Mouse (Mus musculus): ENCODE data around the gene Baiap2l1. TPM values are rescaled to one million over a fixed set of nuclear protein-coding genes. Genes with fewer than 3 reads are reported as not detected.

Baiap2l1 gene
- polyA plus RNA-seq, 1 experiment from 2014 or later, result 2.1 TPM

GRCm38 (mm10) chr5:144234222-144234621, 123.7 kb downstream of the Baiap2l1 start:
- no peak overlapping the region for H3K27ac ChIP-seq
- no peaks in the 10 kb centered on the region for H3K27me3 ChIP-seq (ENCODE audit: control insufficient read depth, insufficient read depth, low read length)
- H3K4me1 ChIP-seq (replicated peaks; ENCODE audit: control insufficient read depth, insufficient read depth, low read length), result no peaks in the 10 kb centered on the region
- H3K4me2 ChIP-seq (replicated peaks), result no peak overlapping the region
- 83% methylated on average over 6 of the region's 6 CpGs for WGBS
- DNase-seq (ENCODE audit: low spot score) (no peak), ATAC-seq (ENCODE audit: low FRiP score) (no peak)
- H3K9ac ChIP-seq, result no peak overlapping the region
- H3K9me3 ChIP-seq (ENCODE audit: control insufficient read depth, low read length), result no peaks in the 10 kb centered on the region
- no peak overlapping the region for H3K4me3 ChIP-seq (replicated peaks; ENCODE audit: low read length)
- H3K36me3 ChIP-seq (replicated peaks; ENCODE audit: control insufficient read depth, insufficient read depth), result no peaks in the 10 kb centered on the region

GRCm38 (mm10) chr5:144232531-144232930, 125.4 kb downstream of the Baiap2l1 start:
- Histone ChIP-seq H3K4me3 (replicated peaks; ENCODE audit: low read length) (no peak overlapping the region), H3K4me2 (replicated peaks) (no peak overlapping the region), H3K9me3 (ENCODE audit: control insufficient read depth, low read length) (no peaks in the 10 kb centered on the region), H3K36me3 (replicated peaks; ENCODE audit: control insufficient read depth, insufficient read depth) (no peaks in the 10 kb centered on the region), H3K9ac (no peak overlapping the region), H3K4me1 (replicated peaks; ENCODE audit: control insufficient read depth, insufficient read depth, low read length) (no peaks in the 10 kb centered on the region), H3K27ac (no peak overlapping the region), H3K27me3 (ENCODE audit: control insufficient read depth, insufficient read depth, low read length) (no peaks in the 10 kb centered on the region)
- ATAC-seq (ENCODE audit: low FRiP score), result no peak
- WGBS, result 89% methylated on average over 5 of the region's 5 CpGs
- DNase-seq (ENCODE audit: low spot score), result no peak

GRCm38 (mm10) chr5:144231410-144231809, 126.5 kb downstream of the Baiap2l1 start:
- Histone ChIP-seq H3K9me3 (ENCODE audit: control insufficient read depth, low read length) (no peaks in the 10 kb centered on the region), H3K4me3 (replicated peaks; ENCODE audit: low read length) (no peak overlapping the region), H3K36me3 (replicated peaks; ENCODE audit: control insufficient read depth, insufficient read depth) (no peaks in the 10 kb centered on the region), H3K4me2 (replicated peaks) (no peak overlapping the region), H3K27ac (no peak overlapping the region), H3K9ac (no peak overlapping the region), H3K4me1 (replicated peaks; ENCODE audit: control insufficient read depth, insufficient read depth, low read length) (no peaks in the 10 kb centered on the region), H3K27me3 (ENCODE audit: control insufficient read depth, insufficient read depth, low read length) (no peaks in the 10 kb centered on the region)
- DNase-seq (ENCODE audit: low spot score), result no peak
- WGBS, result 75% methylated on average over 1 of the region's 1 CpGs
- no peak for ATAC-seq (ENCODE audit: low FRiP score)

GRCm38 (mm10) chr5:144230216-144230615, 127.7 kb downstream of the Baiap2l1 start:
- WGBS, result 93% methylated on average over 7 of the region's 7 CpGs

GRCm38 (mm10) chr5:144226220-144226619, 131.7 kb downstream of the Baiap2l1 start:
- Histone ChIP-seq H3K4me1 (replicated peaks; ENCODE audit: control insufficient read depth, insufficient read depth, low read length) (peaks cover 21% of the 10 kb centered on the region), H3K9me3 (ENCODE audit: control insufficient read depth, low read length) (no peaks in the 10 kb centered on the region), H3K36me3 (replicated peaks; ENCODE audit: control insufficient read depth, insufficient read depth) (no peaks in the 10 kb centered on the region), H3K4me3 (replicated peaks; ENCODE audit: low read length) (no peak overlapping the region), H3K27ac (no peak overlapping the region), H3K9ac (no peak overlapping the region), H3K4me2 (replicated peaks) (no peak overlapping the region), H3K27me3 (ENCODE audit: control insufficient read depth, insufficient read depth, low read length) (no peaks in the 10 kb centered on the region)
- no peak for ATAC-seq (ENCODE audit: low FRiP score)
- DNase-seq (ENCODE audit: low spot score), result no peak
- 27% methylated on average over 11 of the region's 11 CpGs for WGBS

More at GRCm38 (mm10) chr5:144230216-144230615, 127.7 kb downstream of the Baiap2l1 start:
- Histone ChIP-seq H3K36me3 (replicated peaks; ENCODE audit: control insufficient read depth, insufficient read depth) (no peaks in the 10 kb centered on the region), H3K4me1 (replicated peaks; ENCODE audit: control insufficient read depth, insufficient read depth, low read length) (no peaks in the 10 kb centered on the region), H3K4me3 (replicated peaks; ENCODE audit: low read length) (no peak overlapping the region), H3K27me3 (ENCODE audit: control insufficient read depth, insufficient read depth, low read length) (no peaks in the 10 kb centered on the region), H3K9ac (no peak overlapping the region), H3K27ac (no peak overlapping the region), H3K4me2 (replicated peaks) (no peak overlapping the region), H3K9me3 (ENCODE audit: control insufficient read depth, low read length) (no peaks in the 10 kb centered on the region)
- no peak for DNase-seq (ENCODE audit: low spot score)
- no peak for ATAC-seq (ENCODE audit: low FRiP score)

GRCm38 (mm10) chr5:144223899-144224816, 133.8 kb downstream of the Baiap2l1 start:
- Histone ChIP-seq H3K9ac (peak overlapping the region; percentile 81), H3K4me1 (replicated peaks; ENCODE audit: control insufficient read depth, insufficient read depth, low read length) (peaks cover 21% of the 10 kb centered on the region), H3K36me3 (replicated peaks; ENCODE audit: control insufficient read depth, insufficient read depth) (no peaks in the 10 kb centered on the region), H3K27ac (peak overlapping the region; percentile 72), H3K27me3 (ENCODE audit: control insufficient read depth, insufficient read depth, low read length) (no peaks in the 10 kb centered on the region), H3K4me2 (replicated peaks) (peak overlapping the region; percentile 85), H3K4me3 (replicated peaks; ENCODE audit: low read length) (peak overlapping the region; percentile 68), H3K9me3 (ENCODE audit: control insufficient read depth, low read length) (no peaks in the 10 kb centered on the region)
- no peak for ATAC-seq (ENCODE audit: low FRiP score)
- 27% methylated on average over 18 of the region's 18 CpGs for WGBS
- DNase-seq (ENCODE audit: low spot score), result peak; percentile 58

- under 1% methylated on average over 37 of the region's 37 CpGs for WGBS
Measured at GRCm38 (mm10) chr5:144223503-144223862, 134.4 kb downstream of the Baiap2l1 start, which contains the start of gene Tecpr1. TSS of gene Tecpr1 (minus strand) at chr5:144223615.

GRCm38 (mm10) chr5:144222811-144223502, 135.0 kb downstream of the Baiap2l1 start:
- peak; percentile 43 for DNase-seq (ENCODE audit: low spot score)
- H3K9me3 ChIP-seq (ENCODE audit: control insufficient read depth, low read length), result no peaks in the 10 kb centered on the region
- WGBS, result 4% methylated on average over 25 of the region's 25 CpGs
- H3K4me2 ChIP-seq (replicated peaks), result peak overlapping the region; percentile 85
- no peaks in the 10 kb centered on the region for H3K27me3 ChIP-seq (ENCODE audit: control insufficient read depth, insufficient read depth, low read length)
- H3K36me3 ChIP-seq (replicated peaks; ENCODE audit: control insufficient read depth, insufficient read depth), result no peaks in the 10 kb centered on the region; the same call in 1 of the 2 replicates
- peak overlapping the region; percentile 60; the same call in 1 of the 2 replicates for H3K27ac ChIP-seq
- H3K4me1 ChIP-seq (replicated peaks; ENCODE audit: control insufficient read depth, insufficient read depth, low read length), result peaks cover 21% of the 10 kb centered on the region
- peak overlapping the region; percentile 68 for H3K4me3 ChIP-seq (replicated peaks; ENCODE audit: low read length)
- peak; percentile 84 for ATAC-seq (ENCODE audit: low FRiP score)
- H3K9ac ChIP-seq, result peak overlapping the region; percentile 81

More at GRCm38 (mm10) chr5:144223503-144223862, 134.4 kb downstream of the Baiap2l1 start, which contains the start of gene Tecpr1:
- peak; percentile 96 for ATAC-seq (ENCODE audit: low FRiP score)
- Histone ChIP-seq H3K27me3 (ENCODE audit: control insufficient read depth, insufficient read depth, low read length) (no peaks in the 10 kb centered on the region), H3K4me3 (replicated peaks; ENCODE audit: low read length) (peak within 1 kb of the TSS; percentile 68), H3K9ac (peak within 1 kb of the TSS; percentile 81), H3K9me3 (ENCODE audit: control insufficient read depth, low read length) (no peaks in the 10 kb centered on the region), H3K27ac (peak within 1 kb of the TSS; percentile 72), H3K4me1 (replicated peaks; ENCODE audit: control insufficient read depth, insufficient read depth, low read length) (peaks cover 21% of the 10 kb centered on the region), H3K36me3 (replicated peaks; ENCODE audit: control insufficient read depth, insufficient read depth) (no peaks in the 10 kb centered on the region; the same call in 1 of the 2 replicates), H3K4me2 (replicated peaks) (peak within 1 kb of the TSS; percentile 85)
- peak; percentile 95 for DNase-seq (ENCODE audit: low spot score)

- 85% methylated on average over 4 of the region's 4 CpGs for WGBS
- H3K9me3 ChIP-seq (ENCODE audit: control insufficient read depth, low read length), result no peaks in the 10 kb centered on the region
- H3K9ac ChIP-seq, result no peak overlapping the region
Measured at GRCm38 (mm10) chr5:144221305-144221704, 136.6 kb downstream of the Baiap2l1 start.

More at GRCm38 (mm10) chr5:144221305-144221704, 136.6 kb downstream of the Baiap2l1 start:
- H3K4me2 ChIP-seq (replicated peaks), result no peak overlapping the region
- DNase-seq (ENCODE audit: low spot score), result no peak
- H3K27me3 ChIP-seq (ENCODE audit: control insufficient read depth, insufficient read depth, low read length), result no peaks in the 10 kb centered on the region
- H3K27ac ChIP-seq, result no peak overlapping the region
- peaks cover 13% of the 10 kb centered on the region for H3K36me3 ChIP-seq (replicated peaks; ENCODE audit: control insufficient read depth, insufficient read depth)
- H3K4me3 ChIP-seq (replicated peaks; ENCODE audit: low read length), result no peak overlapping the region
- ATAC-seq (ENCODE audit: low FRiP score), result no peak
- H3K4me1 ChIP-seq (replicated peaks; ENCODE audit: control insufficient read depth, insufficient read depth, low read length), result peaks cover 21% of the 10 kb centered on the region

Measured in hindbrain, embryonic 14.5 days (tissue).